Mouse (Mus musculus) layer of hippocampus, adult 9-10 months (tissue): ENCODE measurements around the gene 9130019O22Rik.
A peak's percentile ranks its signal among the peaks of the same experiment; 100 is the strongest.
"Not testable (repeated sequence)": the region's sequence is repeated elsewhere in the genome, so short reads cannot be mapped to it uniquely, and the experiment has no call there.

Experiments used
- DNase-seq: peaks from one replicate; pipeline ENCODE4 v3.0.0; 2022; ENCODE audit warnings: low spot score

The 9130019O22Rik gene

GRCm38 (mm10) chr7:127375271-127376245 lies 11.4 kb downstream of the 9130019O22Rik start, which contains the start of gene Zfp747:
Zfp747 (minus strand) TSS chr7:127376050.
- DNase-seq = peak; percentile 96

DNA sequence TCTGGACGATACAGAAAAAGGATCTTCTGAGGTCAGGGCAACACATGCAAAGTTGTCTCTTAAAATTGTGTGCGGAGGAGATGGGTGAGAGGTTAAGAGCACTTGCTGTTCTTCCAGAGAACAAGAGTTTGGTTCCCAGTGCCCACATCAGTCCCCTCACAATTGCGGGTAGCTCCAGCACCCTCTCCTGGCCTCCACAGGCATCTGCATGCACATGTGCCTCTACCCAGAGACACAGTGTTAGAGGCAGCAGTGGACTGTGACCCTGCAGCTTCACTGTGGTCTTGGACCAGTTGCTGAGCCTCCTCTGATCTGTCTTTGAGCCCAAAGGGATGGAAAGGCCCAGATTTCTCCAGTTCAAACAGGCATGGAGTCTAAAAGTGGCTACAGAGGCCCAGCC lies 15.1 kb downstream of the 9130019O22Rik start:
- not testable (repeated sequence) for DNase-seq

DNA sequence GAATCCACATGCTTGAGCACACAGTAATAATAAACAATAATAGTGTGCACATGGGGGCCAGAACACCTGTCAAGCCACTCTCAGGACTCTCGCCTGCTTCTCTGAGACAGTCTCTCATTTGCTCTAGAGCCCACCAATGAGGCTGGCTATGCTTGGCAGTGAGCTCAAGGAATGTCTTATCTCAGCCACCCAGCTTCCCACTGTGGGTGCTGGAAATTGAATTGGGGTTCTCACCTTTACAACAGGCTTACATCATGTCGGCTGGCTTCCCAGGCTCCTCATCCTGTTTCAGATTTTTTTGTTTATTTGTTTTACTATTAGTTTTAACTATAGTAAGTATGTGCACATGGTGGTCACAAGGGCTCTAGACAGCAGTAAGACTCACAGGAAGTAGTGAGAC lies 15.8 kb downstream of the 9130019O22Rik start:
- no peak for DNase-seq

GRCm38 (mm10) chr7:127366249-127366648 lies 20.7 kb downstream of the 9130019O22Rik start:
- no peak for DNase-seq

GRCm38 (mm10) chr7:127364166-127364565 lies 22.8 kb downstream of the 9130019O22Rik start:
- no peak for DNase-seq

DNA sequence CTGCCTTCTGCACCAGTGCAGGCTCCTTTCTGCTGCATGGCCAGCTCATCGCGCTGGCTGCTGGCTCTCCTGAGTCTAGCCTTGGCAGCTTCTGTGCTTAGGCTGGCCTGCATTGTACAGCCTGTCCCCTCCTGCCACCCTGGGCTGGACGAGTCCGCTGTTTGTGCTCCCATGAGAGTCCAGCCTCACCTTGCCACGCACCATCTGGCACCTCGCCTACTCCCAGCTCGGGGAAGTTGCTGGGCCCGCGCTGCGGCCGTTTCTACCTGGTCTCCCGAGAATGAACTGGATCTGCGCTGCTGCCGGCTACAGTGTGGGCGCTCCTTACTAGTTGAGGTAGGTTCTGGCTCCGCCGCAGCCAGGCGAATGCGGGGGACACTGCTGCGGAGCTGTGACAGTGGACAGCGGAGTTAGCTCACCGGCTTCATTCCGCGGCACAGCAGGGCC lies 23.5 kb downstream of the 9130019O22Rik start:
- no peak for DNase-seq

- DNase-seq = not testable (repeated sequence)
These were observed 24.5 kb downstream of the 9130019O22Rik start for GRCm38 (mm10) chr7:127362418-127362817.

DNA sequence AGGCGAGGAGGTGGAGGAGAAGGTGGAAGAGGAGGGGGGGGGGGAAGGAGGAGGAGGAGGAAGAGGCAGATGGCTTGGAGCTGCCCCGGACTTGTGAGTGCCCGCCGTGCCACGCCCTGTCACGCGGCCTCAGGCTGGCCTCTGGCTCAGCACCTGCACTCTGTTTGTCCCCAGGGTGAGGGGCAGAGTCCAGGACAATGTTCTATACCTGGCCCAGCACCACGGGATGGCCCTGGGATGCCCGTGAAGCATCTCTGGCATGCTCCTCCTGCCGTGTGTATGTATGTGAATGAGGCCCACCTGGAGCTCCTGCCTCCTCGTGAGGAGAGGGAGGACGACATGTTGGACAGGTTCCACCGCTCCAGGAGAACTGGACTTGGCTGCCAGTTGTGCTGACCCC lies 25.5 kb downstream of the 9130019O22Rik start:
- no peak for DNase-seq

DNA sequence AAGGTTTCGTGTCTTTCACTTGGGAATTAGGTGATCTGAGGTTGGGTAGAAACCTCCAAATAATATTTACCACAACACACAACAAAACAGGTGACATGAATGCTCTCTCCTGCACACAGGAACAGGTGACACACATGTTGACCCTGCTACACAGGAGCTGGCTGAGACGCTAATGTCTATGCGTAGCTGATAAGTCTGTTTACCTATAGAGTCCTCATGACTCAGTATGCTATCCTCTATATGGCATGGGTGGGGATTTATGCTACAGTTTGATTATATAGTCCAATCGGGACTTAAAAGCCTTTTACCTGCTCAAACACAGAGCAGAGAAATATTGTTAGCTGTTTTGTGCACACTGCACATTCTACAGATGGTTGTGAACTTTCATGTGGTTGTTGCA lies 26.7 kb downstream of the 9130019O22Rik start:
- no peak for DNase-seq

GRCm38 (mm10) chr7:127358472-127358871 lies 28.5 kb downstream of the 9130019O22Rik start:
- DNase-seq = no peak

- no peak for DNase-seq
These were observed 29.1 kb downstream of the 9130019O22Rik start for GRCm38 (mm10) chr7:127357871-127358270.

- DNase-seq = no peak
These were observed 31.2 kb downstream of the 9130019O22Rik start for GRCm38 (mm10) chr7:127355796-127356195.

- DNase-seq = no peak
These were observed 35.5 kb downstream of the 9130019O22Rik start for GRCm38 (mm10) chr7:127351230-127352004.

GRCm38 (mm10) chr7:127346676-127347075 lies 40.3 kb downstream of the 9130019O22Rik start:
- DNase-seq = no peak

- DNase-seq = peak; percentile 72
These were observed 41.2 kb downstream of the 9130019O22Rik start, which contains the start of gene Zfp768 for GRCm38 (mm10) chr7:127345512-127346325. Zfp768 (minus strand) TSS chr7:127345589.

DNA sequence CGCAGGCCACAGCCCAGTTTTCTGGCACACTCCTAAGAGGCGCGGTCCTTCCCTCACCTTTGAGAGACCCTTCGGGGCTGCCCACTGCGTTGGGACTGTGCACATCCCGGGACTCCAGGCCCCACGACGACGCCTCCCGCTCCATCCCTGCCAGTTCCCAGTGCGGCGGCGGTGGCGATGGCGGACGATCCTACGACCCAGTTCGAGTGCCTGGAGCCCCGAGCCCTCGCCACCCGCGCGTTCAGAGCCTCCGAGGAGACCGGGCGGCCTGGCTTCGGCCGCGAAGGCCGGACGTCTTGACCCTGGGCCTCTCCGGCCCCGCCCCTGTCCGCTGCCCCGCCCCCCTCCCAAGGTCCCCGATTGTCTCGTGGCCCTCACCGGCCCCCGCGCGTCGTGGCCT lies 41.9 kb downstream of the 9130019O22Rik start:
- DNase-seq = no peak

GRCm38 (mm10) chr7:127344371-127344770 lies 42.6 kb downstream of the 9130019O22Rik start:
- DNase-seq = no peak

- DNase-seq = no peak
These were observed 43.5 kb downstream of the 9130019O22Rik start for GRCm38 (mm10) chr7:127343351-127344019.

DNA sequence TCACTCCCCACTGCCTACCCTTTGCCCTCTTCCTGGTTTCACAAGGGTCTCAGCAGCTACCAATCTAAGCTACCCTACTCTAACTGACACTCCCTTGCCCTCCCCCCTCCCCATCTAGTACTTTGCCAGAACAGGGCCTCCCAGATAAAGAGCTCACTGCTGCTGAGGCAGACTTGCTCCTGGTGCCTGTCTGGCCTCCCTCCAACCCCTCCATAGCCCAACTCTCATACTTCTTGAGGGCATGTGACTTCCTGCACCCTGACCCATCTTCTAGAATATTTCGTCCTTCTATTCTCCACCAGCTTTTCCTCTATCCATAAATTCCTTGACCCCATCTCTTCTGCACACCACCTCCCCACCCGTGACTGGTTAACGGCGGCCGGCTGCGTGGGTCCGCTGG lies 44.1 kb downstream of the 9130019O22Rik start:
- DNase-seq = no peak

GRCm38 (mm10) chr7:127342332-127342731 lies 44.6 kb downstream of the 9130019O22Rik start:
- DNase-seq = no peak

GRCm38 (mm10) chr7:127341861-127342260 lies 45.1 kb downstream of the 9130019O22Rik start:
- not testable (repeated sequence) for DNase-seq
